Mouse (Mus musculus) heart, embryonic 13.5 days (tissue): Measurements from ENCODE around the gene Neo1. TPM values are rescaled to one million over a fixed set of nuclear protein-coding genes. Genes with fewer than 3 reads are reported as not detected.

Experiments used
- ATAC-seq: fragments of 200-750 bp; cut with Nextera tagmentation; 2 replicates; pipeline ENCODE4 v1.8.0; 2017; ENCODE audit warnings: moderate TSS enrichment; ENCODE audit not compliant: insufficient number of reproducible peaks, low FRiP score, low TSS enrichment; ENCODE audit errors: extremely low read depth
- H3K27ac ChIP-seq: fragments of 300-500 bp; sonication (generic); replicated peaks from 2 replicates; pipeline ENCODE4 v1.5.1; 2015; ENCODE audit warnings: moderate library complexity, mild to moderate bottlenecking, inconsistent platforms
- H3K27me3 ChIP-seq: fragments of 300-500 bp; sonication (generic); replicated peaks from 2 replicates; pipeline ENCODE4 v1.6.1; 2015; ENCODE audit warnings: mild to moderate bottlenecking, inconsistent platforms
- H3K36me3 ChIP-seq: fragments of 300-500 bp; sonication (generic); 2 replicates; pipeline ENCODE4 v1.6.1; 2015; ENCODE audit warnings: mild to moderate bottlenecking, inconsistent platforms
- H3K4me1 ChIP-seq: fragments of 300-500 bp; sonication (generic); 2 replicates; pipeline ENCODE4 v1.6.1; 2015; ENCODE audit warnings: inconsistent platforms
- H3K4me2 ChIP-seq: fragments of 300-500 bp; sonication (generic); 2 replicates; pipeline ENCODE4 v1.6.1; 2015; ENCODE audit warnings: inconsistent platforms, mild to moderate bottlenecking, moderate library complexity
- H3K4me3 ChIP-seq: fragments of 300-500 bp; sonication (generic); 2 replicates; pipeline ENCODE4 v1.5.1; 2015; ENCODE audit warnings: moderate library complexity, mild to moderate bottlenecking, inconsistent platforms
- H3K9ac ChIP-seq: fragments of 300-500 bp; sonication (generic); 2 replicates; pipeline ENCODE4 v1.6.1; 2015; ENCODE audit warnings: inconsistent platforms, mild to moderate bottlenecking, moderate library complexity
- H3K9me3 ChIP-seq: fragments of 300-500 bp; sonication (generic); 2 replicates; pipeline ENCODE4 v1.6.1; 2016; ENCODE audit warnings: inconsistent platforms
- WGBS: fragments of 180-500 bp; shearing (Covaris S2); methylation state at CpG from one replicate; pipeline ENCODE4 v1.1.7; 2015; ENCODE audit warnings: mixed read lengths; 5-methylcytosine and 5-hydroxymethylcytosine counted together
- polyA plus RNA-seq: library from polyadenylated mRNA; unstranded; fragments of >200 nt; fragmentation: Nextera tagmentation; extraction: Ambion mirVana; gene quantifications from 2 replicates; pipeline ENCODE4 v1.2.1, GENCODE M21; 2015

The Neo1 gene
- polyA plus RNA-seq, 1 experiment from 2014 or later: 23.1 TPM

- Histone ChIP-seq H3K36me3 (peaks cover 6% of the 10 kb centered on the region; the same call in 1 of the 2 replicates), H3K4me1 (peaks cover 34% of the 10 kb centered on the region), H3K27me3 (no peaks in the 10 kb centered on the region; the same call in 1 of the 2 replicates), H3K27ac (no peak overlapping the region), H3K9ac (no peak overlapping the region), H3K4me3 (no peak overlapping the region), H3K4me2 (no peak overlapping the region), H3K9me3 (no peaks in the 10 kb centered on the region)
- no peak for ATAC-seq
- 79% methylated on average over 13 of the region's 13 CpGs for WGBS
These were observed 186.5 kb downstream of the Neo1 start for GRCm38 (mm10) chr9:58849576-58850315.

- Histone ChIP-seq H3K4me3 (no peak overlapping the region), H3K9me3 (no peaks in the 10 kb centered on the region), H3K27ac (peak overlapping the region; percentile 79), H3K4me2 (peak overlapping the region; percentile 50), H3K4me1 (peaks cover 43% of the 10 kb centered on the region), H3K27me3 (no peaks in the 10 kb centered on the region; the same call in 1 of the 2 replicates), H3K9ac (peak overlapping the region; percentile 61), H3K36me3 (peaks cover 17% of the 10 kb centered on the region)
- WGBS: 30% methylated on average over 7 of the region's 7 CpGs
- 0 out of 2 replicates have a peak, but pooled peaks have one; percentile 27 for ATAC-seq
These were observed 188.6 kb downstream of the Neo1 start for GRCm38 (mm10) chr9:58847676-58848075.

GRCm38 (mm10) chr9:58847008-58847407 lies 189.2 kb downstream of the Neo1 start:
- H3K27me3 ChIP-seq: no peaks in the 10 kb centered on the region; the same call in 1 of the 2 replicates
- peak overlapping the region; percentile 50 for H3K4me2 ChIP-seq
- ATAC-seq: no peak
- H3K4me3 ChIP-seq: no peak overlapping the region
- H3K9me3 ChIP-seq: no peaks in the 10 kb centered on the region
- H3K4me1 ChIP-seq: peaks cover 50% of the 10 kb centered on the region
- 2% methylated on average over 3 of the region's 3 CpGs for WGBS
- peaks cover 17% of the 10 kb centered on the region for H3K36me3 ChIP-seq
- H3K27ac ChIP-seq: peak overlapping the region; percentile 79
- peak overlapping the region; percentile 61 for H3K9ac ChIP-seq

GRCm38 (mm10) chr9:58844597-58844996 lies 191.6 kb downstream of the Neo1 start:
- Histone ChIP-seq H3K4me2 (no peak overlapping the region), H3K4me3 (no peak overlapping the region), H3K27ac (no peak overlapping the region), H3K9ac (no peak overlapping the region), H3K4me1 (peaks cover 53% of the 10 kb centered on the region), H3K27me3 (no peaks in the 10 kb centered on the region), H3K36me3 (peaks cover 17% of the 10 kb centered on the region), H3K9me3 (no peaks in the 10 kb centered on the region)
- 77% methylated on average over 3 of the region's 3 CpGs for WGBS
- no peak for ATAC-seq

- Histone ChIP-seq H3K9ac (no peak overlapping the region), H3K27me3 (no peaks in the 10 kb centered on the region), H3K4me3 (no peak overlapping the region), H3K9me3 (no peaks in the 10 kb centered on the region), H3K27ac (no peak overlapping the region), H3K36me3 (peaks cover 17% of the 10 kb centered on the region), H3K4me2 (no peak overlapping the region), H3K4me1 (peaks cover 54% of the 10 kb centered on the region)
- 24% methylated on average over 6 of the region's 6 CpGs for WGBS
- no peak for ATAC-seq
These were observed 194.6 kb downstream of the Neo1 start for GRCm38 (mm10) chr9:58841655-58842054.

GRCm38 (mm10) chr9:58838504-58838903 lies 197.7 kb downstream of the Neo1 start:
- Histone ChIP-seq H3K9ac (no peak overlapping the region), H3K4me3 (no peak overlapping the region), H3K36me3 (no peaks in the 10 kb centered on the region), H3K4me2 (no peak overlapping the region), H3K4me1 (peaks cover 61% of the 10 kb centered on the region), H3K9me3 (no peaks in the 10 kb centered on the region), H3K27me3 (no peaks in the 10 kb centered on the region), H3K27ac (no peak overlapping the region)
- 57% methylated on average over 5 of the region's 5 CpGs for WGBS
- no peak for ATAC-seq

GRCm38 (mm10) chr9:58837174-58837573 lies 199.1 kb downstream of the Neo1 start:
- H3K9me3 ChIP-seq: no peaks in the 10 kb centered on the region
- H3K27me3 ChIP-seq: no peaks in the 10 kb centered on the region
- peaks cover 55% of the 10 kb centered on the region for H3K4me1 ChIP-seq
- H3K4me3 ChIP-seq: no peak overlapping the region
- H3K27ac ChIP-seq: peak overlapping the region; percentile 89
- H3K36me3 ChIP-seq: no peaks in the 10 kb centered on the region
- 21% methylated on average over 5 of the region's 5 CpGs for WGBS
- H3K9ac ChIP-seq: peak overlapping the region; percentile 42; the same call in 1 of the 2 replicates
- H3K4me2 ChIP-seq: peak overlapping the region; percentile 39
- peak; percentile 32; the same call in 1 of the 2 replicates for ATAC-seq

- no peak overlapping the region for H3K4me3 ChIP-seq
- H3K27ac ChIP-seq: no peak overlapping the region
- 71% methylated on average over 3 of the region's 3 CpGs for WGBS
- H3K4me2 ChIP-seq: no peak overlapping the region
- H3K36me3 ChIP-seq: no peaks in the 10 kb centered on the region
- peaks cover 70% of the 10 kb centered on the region for H3K4me1 ChIP-seq
- H3K27me3 ChIP-seq: no peaks in the 10 kb centered on the region; the same call in 1 of the 2 replicates
- no peak for ATAC-seq
- H3K9ac ChIP-seq: no peak overlapping the region
- H3K9me3 ChIP-seq: no peaks in the 10 kb centered on the region
These were observed 203.3 kb downstream of the Neo1 start for GRCm38 (mm10) chr9:58832939-58833338.

GRCm38 (mm10) chr9:58829627-58830026 lies 206.6 kb downstream of the Neo1 start:
- H3K9ac ChIP-seq: peak overlapping the region; percentile 37; the same call in 1 of the 2 replicates
- H3K4me3 ChIP-seq: no peak overlapping the region
- no peak overlapping the region for H3K4me2 ChIP-seq
- no peak for ATAC-seq
- H3K27ac ChIP-seq: peak overlapping the region; percentile 56
- H3K9me3 ChIP-seq: no peaks in the 10 kb centered on the region
- peaks cover 68% of the 10 kb centered on the region for H3K4me1 ChIP-seq
- peaks cover 22% of the 10 kb centered on the region for H3K27me3 ChIP-seq
- H3K36me3 ChIP-seq: no peaks in the 10 kb centered on the region
- WGBS: 43% methylated on average over 4 of the region's 4 CpGs

Other genes with a start within 250 kb of the Neo1 start
- 1.3 and 1.8 TPM in 2 replicates for gene Hcn4, start 213.0 kb downstream of the Neo1 start, polyA plus RNA-seq